Mouse (Mus musculus): ENCODE measurements around the gene Rnf222.
"Not testable (repeated sequence)": the region's sequence is repeated elsewhere in the genome, so short reads cannot be mapped to it uniquely, and the experiment has no call there.

Gene Rnf222

DNA sequence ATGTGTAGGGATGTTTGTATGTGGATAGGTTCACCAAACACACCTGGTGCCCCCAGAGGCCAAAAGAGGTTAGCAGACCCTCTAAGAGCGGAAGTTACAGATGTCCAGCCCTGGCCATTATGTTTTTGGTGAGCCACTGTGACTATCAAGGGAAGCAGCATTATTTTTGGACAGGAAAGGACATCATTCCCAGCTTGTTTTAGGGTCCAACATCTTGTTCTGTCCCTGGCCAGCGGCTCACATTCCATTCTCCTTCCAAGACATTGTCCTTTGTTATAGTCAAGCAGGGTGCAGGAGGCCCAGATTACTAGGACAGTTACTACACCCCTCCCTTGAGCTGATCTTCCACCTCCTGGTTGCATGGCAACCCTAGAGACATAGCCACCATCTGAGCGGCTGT, 18.9 kb downstream of the Rnf222 start:
- in situ Hi-C loops (cut with MboI; ENCODE audit: low sequenced_read_pairs) = no loop called here

GRCm38 (mm10) chr11:68908846-68909503, 20.6 kb downstream of the Rnf222 start:
- in situ Hi-C loops (cut with MboI; ENCODE audit: low sequenced_read_pairs) = no loop called here

DNA sequence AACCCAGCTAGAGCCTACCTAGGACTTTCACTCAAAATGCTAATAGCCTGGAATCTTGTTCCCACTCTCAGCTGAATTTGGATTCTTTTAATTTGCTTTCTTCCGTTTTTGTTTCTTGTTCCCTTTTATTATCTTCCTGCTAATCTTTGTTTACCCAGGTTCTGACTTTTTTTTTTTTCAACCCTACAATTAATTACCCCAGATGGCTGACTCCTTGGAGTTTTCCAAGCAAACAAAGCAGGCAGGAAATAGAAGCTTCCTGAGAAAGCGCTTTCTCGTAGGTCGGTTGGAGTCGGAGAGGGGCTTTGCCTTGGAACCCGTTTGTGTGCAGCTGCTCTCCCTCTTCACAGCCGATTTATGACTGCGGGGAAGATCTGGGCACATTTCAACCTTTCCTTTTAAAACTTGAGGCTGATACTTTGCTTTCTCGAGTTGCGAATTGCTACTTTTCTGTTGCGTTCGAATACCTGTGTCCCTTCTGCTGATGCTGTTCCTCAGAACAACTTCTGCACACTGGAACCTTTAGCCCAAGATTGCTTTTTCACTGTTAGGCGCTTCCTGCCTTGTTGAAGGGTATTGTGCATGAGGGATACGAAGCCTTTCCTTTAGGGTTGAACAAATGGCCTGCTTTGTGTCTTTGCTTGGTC, 23.3 kb downstream of the Rnf222 start:
- in situ Hi-C loops (cut with MboI; ENCODE audit: low sequenced_read_pairs) = no loop called here

DNA sequence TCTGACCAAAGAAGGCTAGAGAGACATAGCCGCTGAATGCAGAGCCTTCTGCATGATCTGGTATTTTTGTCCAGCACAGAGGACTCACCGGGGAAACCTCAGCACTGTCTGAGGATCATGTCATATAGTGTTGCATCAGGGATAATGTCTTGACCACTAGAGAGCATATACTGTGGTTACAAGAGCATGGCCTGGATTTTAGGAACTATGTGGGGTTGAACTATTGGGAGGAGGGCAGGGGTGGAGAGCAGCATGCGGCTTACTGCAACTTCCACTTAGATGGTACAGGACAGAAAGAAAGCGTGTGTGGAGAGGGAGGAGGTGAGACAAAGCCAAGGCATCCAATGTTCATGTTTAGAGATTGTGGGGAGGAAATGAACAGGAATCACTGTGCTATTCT, 26.2 kb downstream of the Rnf222 start:
- in situ Hi-C loops (cut with MboI; ENCODE audit: low sequenced_read_pairs) = no loop called here

DNA sequence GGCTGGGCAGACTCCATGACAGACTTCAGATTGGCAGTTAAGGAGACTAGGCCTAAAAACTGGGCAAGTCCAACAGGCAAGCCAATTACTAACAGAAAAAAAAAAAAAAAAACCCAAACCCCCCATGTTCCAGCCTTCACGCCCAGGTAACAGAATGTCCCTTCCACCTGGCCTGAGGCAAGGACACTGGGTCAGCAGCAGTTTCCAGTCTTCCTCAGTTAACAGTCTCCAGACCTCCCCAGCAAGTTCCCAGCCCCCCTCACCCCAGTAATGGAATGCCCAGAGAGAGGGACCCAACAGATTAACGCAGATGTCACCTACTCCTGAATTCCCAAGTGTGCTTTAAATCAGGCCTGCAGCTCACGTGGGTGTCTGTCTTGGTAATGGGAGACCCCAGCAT, 34.8 kb downstream of the Rnf222 start:
- in situ Hi-C loops (cut with MboI; ENCODE audit: low sequenced_read_pairs) = no loop called here

DNA sequence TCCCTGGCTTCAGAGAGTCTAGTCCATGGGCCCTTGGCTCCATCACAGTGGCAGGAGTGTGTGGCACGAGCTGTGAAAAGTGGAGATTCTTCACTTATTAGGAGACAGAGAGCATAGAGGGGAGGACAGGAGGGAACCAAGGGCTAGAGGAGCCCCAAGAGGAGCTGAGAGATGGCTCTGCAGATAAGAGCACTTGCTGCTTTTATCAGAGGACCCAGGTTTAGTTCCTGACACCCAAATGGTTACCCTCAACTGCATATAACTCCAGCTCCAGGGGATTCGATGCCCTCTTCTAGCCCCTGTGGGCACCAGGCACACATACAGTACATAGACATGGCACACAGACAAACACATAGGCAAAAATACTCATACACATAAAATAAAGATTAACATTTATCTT, 36.4 kb downstream of the Rnf222 start:
- in situ Hi-C loops (cut with MboI; ENCODE audit: low sequenced_read_pairs) = no loop called here

DNA sequence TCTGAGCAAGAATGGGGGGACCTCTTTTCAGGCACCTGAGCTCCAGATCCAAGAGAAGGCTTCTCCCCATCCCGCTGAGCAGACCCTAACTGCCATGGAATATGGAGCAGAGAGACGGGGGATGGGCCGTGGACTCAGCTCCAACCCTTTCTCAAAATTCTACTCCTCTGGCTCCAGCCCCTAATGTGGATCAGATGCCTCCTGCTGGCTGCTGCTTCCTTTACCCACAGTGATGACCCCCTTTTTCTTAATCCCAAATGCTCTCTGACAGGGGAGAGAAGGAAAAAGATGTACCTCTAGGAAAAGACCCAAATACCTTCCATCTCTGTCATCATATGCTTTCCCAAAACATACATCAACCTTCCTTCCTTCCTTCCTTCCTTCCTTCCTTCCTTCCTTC, 38.6 kb downstream of the Rnf222 start, which contains the start of gene Odf4:
Odf4 (minus strand) TSS at position 101 of the 400 bp plus-strand sequence.
- in situ Hi-C loops (cut with MboI; ENCODE audit: low sequenced_read_pairs) = no loop called here

GRCm38 (mm10) chr11:68929947-68930346, 41.6 kb downstream of the Rnf222 start:
- in situ Hi-C loops (cut with MboI; ENCODE audit: low sequenced_read_pairs) = no loop called here

- in situ Hi-C loops (cut with MboI; ENCODE audit: low sequenced_read_pairs) = no loop called here
These were observed 45.6 kb downstream of the Rnf222 start for GRCm38 (mm10) chr11:68933885-68934507.

- in situ Hi-C loops (cut with MboI; ENCODE audit: low sequenced_read_pairs) = not testable (repeated sequence)
These were observed 48.6 kb downstream of the Rnf222 start for GRCm38 (mm10) chr11:68936951-68937350.

- in situ Hi-C loops (cut with MboI; ENCODE audit: low sequenced_read_pairs) = no loop called here
These were observed 51.3 kb downstream of the Rnf222 start for GRCm38 (mm10) chr11:68939451-68940304.

- in situ Hi-C loops (cut with MboI; ENCODE audit: low sequenced_read_pairs) = no loop called here
These were observed 52.2 kb downstream of the Rnf222 start for GRCm38 (mm10) chr11:68940516-68940915.

DNA sequence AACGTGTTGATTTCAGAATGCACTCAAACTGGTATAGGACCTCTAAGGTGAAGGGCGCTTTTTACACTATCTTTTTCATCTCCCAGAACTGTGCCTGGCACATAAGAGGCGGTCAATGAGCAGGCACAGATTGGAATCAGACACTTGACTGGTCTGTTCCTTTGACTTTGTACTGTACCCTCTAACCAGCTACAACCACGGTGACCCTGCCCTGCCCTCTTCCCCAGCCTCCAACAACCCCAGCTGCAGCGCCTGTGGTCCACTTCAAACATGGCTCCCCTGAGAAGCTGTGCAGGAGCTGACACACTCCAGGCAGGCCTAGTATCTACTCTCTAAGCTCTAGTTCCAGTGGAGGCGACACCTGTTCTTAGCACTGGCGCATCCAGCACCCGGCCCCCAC, 54.4 kb downstream of the Rnf222 start:
- in situ Hi-C loops (cut with MboI; ENCODE audit: low sequenced_read_pairs) = no loop called here

DNA sequence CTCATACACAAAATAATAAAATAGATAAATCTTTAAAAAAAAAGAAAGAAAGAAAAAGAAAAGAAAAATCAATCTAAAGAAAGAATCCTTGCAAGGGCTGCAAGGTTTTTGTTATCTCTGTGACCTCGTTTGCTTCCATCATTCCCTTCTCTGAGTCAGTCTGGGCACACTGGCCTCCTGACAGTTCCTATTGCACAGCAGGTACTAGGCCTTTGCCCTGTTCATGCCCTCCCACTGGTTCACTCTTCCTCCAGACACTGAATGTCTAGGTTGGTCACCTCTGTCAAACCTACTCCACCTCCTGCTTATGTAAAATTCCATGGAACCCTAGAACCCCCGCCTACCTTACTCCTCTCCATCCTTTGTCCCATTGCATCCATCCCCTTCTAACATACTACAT, 56.9 kb downstream of the Rnf222 start:
- in situ Hi-C loops (cut with MboI; ENCODE audit: low sequenced_read_pairs) = no loop called here

All from CH12F3 (cell line).